Mouse (Mus musculus): ENCODE measurements at regions not wholly inside any gene's neighbourhood (a gene's known extent, or its start where the extent isn't known, plus 50 kb on each side); places are given as distances from the start of the nearest gene placed in this dataset.

- H3K27me3 ChIP-seq (ENCODE audit: control insufficient read depth, insufficient read depth, low read length): no peaks in the 10 kb centered on the region
- no peak overlapping the region for H3K27ac ChIP-seq
- H3K4me1 ChIP-seq (replicated peaks; ENCODE audit: control insufficient read depth in 2 of 2, insufficient read depth in 2 of 2, low read length in 1 of 2): no peaks in the 10 kb centered on the region
- TF ChIP-seq EP300 (IDR thresholded peaks at IDR 0.05; ENCODE audit: low read depth): no peak
- no peak for TF ChIP-seq CTCF (IDR thresholded peaks at IDR 0.05; ENCODE audit: low read depth)
- ATAC-seq (ENCODE audit: insufficient read depth): no peak
- no peak overlapping the region for H3K4me3 ChIP-seq (ENCODE audit: insufficient read depth in 1 of 2, low read depth in 2 of 2, low read length in 2 of 2)
- DNase-seq (ENCODE audit: low read depth in 3 of 3, low spot score in 3 of 3): no peak
- H3K9me3 ChIP-seq (ENCODE audit: control insufficient read depth, low read length): no peaks in the 10 kb centered on the region
- 45% methylated on average over 7 of the region's 7 CpGs for WGBS (ENCODE audit: insufficient replicate concordance)
- H3K4me2 ChIP-seq (ENCODE audit: low read depth): no peak overlapping the region
- no peak overlapping the region for H3K9ac ChIP-seq (replicated peaks)
- no peaks in the 10 kb centered on the region for H3K36me3 ChIP-seq (replicated peaks; ENCODE audit: control insufficient read depth, insufficient read depth, low read depth)
Observed at GRCm38 (mm10) chr3:42065093-42065935, 322.9 kb downstream of the D3Ertd751e start.

- Histone ChIP-seq H3K9ac (replicated peaks) (no peak overlapping the region), H3K27ac (no peak overlapping the region), H3K4me2 (ENCODE audit: low read depth) (no peak overlapping the region), H3K36me3 (replicated peaks; ENCODE audit: control insufficient read depth, insufficient read depth, low read depth) (no peaks in the 10 kb centered on the region), H3K27me3 (ENCODE audit: control insufficient read depth, insufficient read depth, low read length) (no peaks in the 10 kb centered on the region), H3K4me1 (replicated peaks; ENCODE audit: control insufficient read depth in 2 of 2, insufficient read depth in 2 of 2, low read length in 1 of 2) (no peaks in the 10 kb centered on the region), H3K9me3 (ENCODE audit: control insufficient read depth, low read length) (no peaks in the 10 kb centered on the region), H3K4me3 (ENCODE audit: insufficient read depth in 1 of 2, low read depth in 2 of 2, low read length in 2 of 2) (no peak overlapping the region)
- DNase-seq (ENCODE audit: low read depth in 3 of 3, low spot score in 3 of 3) (no peak), ATAC-seq (ENCODE audit: insufficient read depth) (no peak)
- WGBS (ENCODE audit: insufficient replicate concordance): 41% methylated on average over 3 of the region's 3 CpGs
- no peak for TF ChIP-seq CTCF (IDR thresholded peaks at IDR 0.05; ENCODE audit: low read depth)
- no peak for TF ChIP-seq EP300 (IDR thresholded peaks at IDR 0.05; ENCODE audit: low read depth)
Observed at GRCm38 (mm10) chr3:42065962-42066361, 323.6 kb downstream of the D3Ertd751e start.

GRCm38 (mm10) chr3:42067036-42067435 is 324.6 kb downstream of the D3Ertd751e start:
- Histone ChIP-seq H3K9ac (replicated peaks) (no peak overlapping the region), H3K4me1 (replicated peaks; ENCODE audit: control insufficient read depth in 2 of 2, insufficient read depth in 2 of 2, low read length in 1 of 2) (no peaks in the 10 kb centered on the region), H3K36me3 (replicated peaks; ENCODE audit: control insufficient read depth, insufficient read depth, low read depth) (no peaks in the 10 kb centered on the region), H3K9me3 (ENCODE audit: control insufficient read depth, low read length) (no peaks in the 10 kb centered on the region), H3K4me3 (ENCODE audit: insufficient read depth in 1 of 2, low read depth in 2 of 2, low read length in 2 of 2) (no peak overlapping the region), H3K27ac (no peak overlapping the region), H3K27me3 (ENCODE audit: control insufficient read depth, insufficient read depth, low read length) (no peaks in the 10 kb centered on the region), H3K4me2 (ENCODE audit: low read depth) (no peak overlapping the region)
- TF ChIP-seq EP300 (IDR thresholded peaks at IDR 0.05; ENCODE audit: low read depth) (no peak), CTCF (IDR thresholded peaks at IDR 0.05; ENCODE audit: low read depth) (no peak)
- ATAC-seq (ENCODE audit: insufficient read depth) (no peak), DNase-seq (ENCODE audit: low read depth in 3 of 3, low spot score in 3 of 3) (no peak)
- WGBS (ENCODE audit: insufficient replicate concordance): 68% methylated on average over 5 of the region's 5 CpGs

- Histone ChIP-seq H3K36me3 (replicated peaks; ENCODE audit: control insufficient read depth, insufficient read depth, low read depth) (no peaks in the 10 kb centered on the region), H3K9ac (replicated peaks) (no peak overlapping the region), H3K9me3 (ENCODE audit: control insufficient read depth, low read length) (no peaks in the 10 kb centered on the region), H3K27me3 (ENCODE audit: control insufficient read depth, insufficient read depth, low read length) (no peaks in the 10 kb centered on the region), H3K4me3 (ENCODE audit: insufficient read depth in 1 of 2, low read depth in 2 of 2, low read length in 2 of 2) (no peak overlapping the region), H3K4me2 (ENCODE audit: low read depth) (no peak overlapping the region), H3K27ac (no peak overlapping the region), H3K4me1 (replicated peaks; ENCODE audit: control insufficient read depth in 2 of 2, insufficient read depth in 2 of 2, low read length in 1 of 2) (no peaks in the 10 kb centered on the region)
- TF ChIP-seq CTCF (IDR thresholded peaks at IDR 0.05; ENCODE audit: low read depth) (peak; percentile 41; the same call in 1 of the 2 replicates), EP300 (IDR thresholded peaks at IDR 0.05; ENCODE audit: low read depth) (no peak)
- ATAC-seq (ENCODE audit: insufficient read depth) (no peak), DNase-seq (ENCODE audit: low read depth in 3 of 3, low spot score in 3 of 3) (no peak)
- 38% methylated on average over 11 of the region's 11 CpGs for WGBS (ENCODE audit: insufficient replicate concordance)
Observed at GRCm38 (mm10) chr3:42074532-42075287, 332.3 kb downstream of the D3Ertd751e start.
